Mouse (Mus musculus) neural tube, postnatal 0 days (tissue): Measurements from ENCODE around the gene Zfp512b. TPM values are rescaled to one million over a fixed set of nuclear protein-coding genes. Genes with fewer than 3 reads are reported as not detected.

ENCODE experiments used
- microRNA-seq: library from miRNA; unstranded; fragments of <30 nt; microRNA quantifications from one replicate; pipeline ENCODE4, GENCODE M21; 2016
- polyA plus RNA-seq: library from polyadenylated mRNA; unstranded; fragments of >200 nt; fragmentation: Nextera tagmentation; extraction: Ambion mirVana; gene quantifications from 2 replicates; pipeline ENCODE4 v1.2.1, GENCODE M21; 2015

Gene Zfp512b
- 67.1 and 78.8 TPM in 2 replicates for polyA plus RNA-seq

DNA sequence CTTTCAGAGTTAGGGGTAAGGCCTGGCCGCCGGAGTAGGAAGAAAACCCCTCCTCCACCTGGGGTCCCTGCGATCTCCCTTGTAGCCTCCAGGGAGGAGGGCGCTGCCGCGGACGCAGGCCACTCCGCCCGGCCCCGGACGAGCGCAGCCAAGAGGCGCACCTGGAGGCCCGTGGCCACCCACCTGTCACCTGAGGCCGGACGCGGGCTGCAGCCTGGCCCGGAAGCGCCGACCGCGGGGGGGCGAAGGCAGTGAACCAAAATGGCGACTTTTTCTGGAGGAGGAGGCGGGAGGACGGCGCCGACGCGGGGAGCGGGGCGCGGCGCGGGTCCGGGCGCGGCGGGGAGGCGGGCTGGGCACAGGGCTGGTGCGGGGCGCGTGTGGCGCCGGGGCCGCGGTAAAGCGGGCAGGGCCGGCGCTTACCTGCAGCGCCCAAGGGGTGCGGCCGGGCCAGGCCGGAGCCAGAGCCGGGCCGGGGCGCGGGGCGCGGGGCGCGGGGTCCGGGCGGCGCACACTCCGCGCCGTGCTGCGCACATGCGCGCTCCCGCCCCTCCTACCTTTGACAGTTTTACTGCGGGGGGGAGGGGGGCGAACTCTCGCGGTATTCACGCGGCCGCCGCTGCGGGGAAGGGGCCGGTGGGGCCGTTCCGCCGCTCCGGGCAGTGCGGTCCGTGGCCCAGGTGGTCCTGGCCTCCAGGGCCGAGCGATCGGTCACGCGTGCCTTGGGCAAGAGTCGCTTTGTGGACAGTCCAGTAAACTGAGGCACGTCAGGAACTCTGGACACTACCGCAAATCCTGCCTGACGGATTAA, at the start of gene Zfp512b:
TSS of gene Zfp512b (minus strand) at position 573 of the 811 bp plus-strand sequence.

GRCm38 (mm10) chr2:181598454-181599351, 6.1 kb upstream of the Zfp512b start, which contains the start of gene Samd10:
Gene Samd10, minus strand, starts transcription at chr2:181599212.

DNA sequence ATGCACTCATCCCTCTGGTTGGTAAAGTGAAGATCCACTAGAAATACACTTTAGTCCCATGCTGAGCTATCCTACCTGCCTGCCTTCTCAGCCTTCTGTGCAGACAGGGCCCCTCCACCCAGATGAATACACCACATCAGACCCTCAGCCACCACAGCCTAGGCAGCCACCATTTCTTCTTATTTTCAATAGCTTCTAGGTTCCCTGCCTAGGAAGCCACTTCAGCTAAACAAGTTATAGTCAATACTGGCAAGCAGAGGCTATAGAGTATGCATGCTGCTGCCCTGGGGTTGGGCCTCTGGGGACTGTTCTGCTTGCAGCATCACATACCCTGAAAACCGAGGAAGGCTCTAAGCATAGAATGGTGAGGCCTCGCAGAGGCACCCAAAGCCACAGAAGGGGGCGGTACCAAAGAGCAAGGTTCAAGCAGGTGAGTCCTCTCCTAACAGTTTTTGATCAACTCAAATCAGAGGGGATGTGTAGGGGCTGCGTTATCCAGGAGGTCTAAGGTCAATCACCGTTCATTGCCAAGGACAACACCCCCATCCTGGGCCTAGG, 996 bp downstream of the Zfp512b start, which contains the start of gene Prpf6:
TSS of gene Prpf6 (plus strand) at position 341 of the 558 bp plus-strand sequence.

GRCm38 (mm10) chr2:181584411-181584942, 8.1 kb downstream of the Zfp512b start, which contains the start of gene Uckl1:
Gene Uckl1, minus strand, starts transcription at chr2:181584892.

Small RNA genes within 50 kb of the gene (microRNA-seq; reads per million reads assigned to microRNA genes)
- not detected for gene Mir7006

Other genes starting within 250 kb of the Zfp512b start
- 42.7 and 53.2 TPM in 2 replicates for gene Zgpat, start 227.9 kb downstream of the Zfp512b start, polyA plus RNA-seq
- 66.6 and 66.8 TPM in 2 replicates for gene Arfrp1, start 227.4 kb downstream of the Zfp512b start, polyA plus RNA-seq
- 27.5 and 35.9 TPM in 2 replicates for gene Lime1, start 212.7 kb downstream of the Zfp512b start, polyA plus RNA-seq
- gene Zbtb46, start 133.4 kb downstream of the Zfp512b start, polyA plus RNA-seq: 11.9 and 14.3 TPM in 2 replicates
- gene Abhd16b, start 99.6 kb downstream of the Zfp512b start, polyA plus RNA-seq: not detected in 2 replicates
- 110 and 122 TPM in 2 replicates for gene Tpd52l2, start 95.7 kb downstream of the Zfp512b start, polyA plus RNA-seq
- 256 and 272 TPM in 2 replicates for gene Dnajc5, start 72.3 kb downstream of the Zfp512b start, polyA plus RNA-seq
- 40.5 and 51.8 TPM in 2 replicates for gene Uckl1, start 7.9 kb downstream of the Zfp512b start, polyA plus RNA-seq
- 38.9 and 44.0 TPM in 2 replicates for gene Prpf6, start 935 bp downstream of the Zfp512b start, polyA plus RNA-seq
- 125 and 145 TPM in 2 replicates for gene Samd10, start 6.4 kb upstream of the Zfp512b start, polyA plus RNA-seq
- not detected in 2 replicates for gene Gm29797, start 64.2 kb upstream of the Zfp512b start, polyA plus RNA-seq
- 17.0 and 18.8 TPM in 2 replicates for gene Sox18, start 78.8 kb upstream of the Zfp512b start, polyA plus RNA-seq
- 52.5 and 63.6 TPM in 2 replicates for gene Tcea2, start 87.5 kb upstream of the Zfp512b start, polyA plus RNA-seq
- gene Rgs19, start 101.2 kb upstream of the Zfp512b start, polyA plus RNA-seq: 62.4 and 72.0 TPM in 2 replicates
- gene Lkaaear1, start 105.6 kb upstream of the Zfp512b start, polyA plus RNA-seq: not detected in 2 replicates
- gene Oprl1, start 122.2 kb upstream of the Zfp512b start, polyA plus RNA-seq: 72.5 and 79.2 TPM in 2 replicates
- 6.5 and 7.1 TPM in 2 replicates for gene Myt1, start 170.5 kb upstream of the Zfp512b start, polyA plus RNA-seq
- 23.8 and 24.2 TPM in 2 replicates for gene Pcmtd2, start 245.1 kb upstream of the Zfp512b start, polyA plus RNA-seq